Mouse (Mus musculus) heart, embryonic 11.5 days (tissue): ENCODE measurements around the gene Nlrc4. TPM values are rescaled to one million over a fixed set of nuclear protein-coding genes. Genes with fewer than 3 reads are reported as not detected.

Experiments used
- ATAC-seq: fragments of 200-750 bp; cut with Nextera tagmentation; replicated peaks from 2 replicates; pipeline ENCODE4 v1.8.0; 2017; ENCODE audit warnings: moderate library complexity; ENCODE audit not compliant: insufficient number of reproducible peaks, low FRiP score, low TSS enrichment
- H3K27ac ChIP-seq: fragments of 300-500 bp; sonication (generic); 2 replicates; pipeline ENCODE4 v1.5.1; 2014; ENCODE audit warnings: mild to moderate bottlenecking, low read depth, low read length
- H3K27me3 ChIP-seq: fragments of 300-500 bp; sonication (generic); 2 replicates; pipeline ENCODE4 v1.6.1; 2014; ENCODE audit warnings: mild to moderate bottlenecking, low read length, mixed read lengths; ENCODE audit not compliant: control insufficient read depth, insufficient read depth
- H3K36me3 ChIP-seq: fragments of 300-500 bp; sonication (generic); 2 replicates; pipeline ENCODE4 v1.6.1; 2014; ENCODE audit warnings: mild to moderate bottlenecking, low read length, moderate library complexity, mixed read lengths; ENCODE audit not compliant: control insufficient read depth, insufficient read depth
- H3K4me1 ChIP-seq: fragments of 300-500 bp; sonication (generic); 2 replicates; pipeline ENCODE4 v1.6.1; 2014; ENCODE audit warnings: low read length; ENCODE audit not compliant: control insufficient read depth, insufficient read depth
- H3K4me2 ChIP-seq: fragments of 300-500 bp; sonication (generic); 2 replicates; pipeline ENCODE4 v1.6.1; 2014; ENCODE audit warnings: mild to moderate bottlenecking, moderate library complexity
- H3K4me3 ChIP-seq: fragments of 300-500 bp; sonication (generic); 2 replicates; pipeline ENCODE4 v1.5.1; 2014; ENCODE audit warnings: low read depth, low read length
- H3K9ac ChIP-seq: fragments of 300-500 bp; sonication (generic); 2 replicates; pipeline ENCODE4 v1.6.1; 2014; ENCODE audit warnings: mild to moderate bottlenecking, low read depth, low read length, moderate library complexity
- H3K9me3 ChIP-seq: fragments of 300-500 bp; sonication (generic); replicated peaks from 2 replicates; pipeline ENCODE4 v1.6.1; 2016; ENCODE audit warnings: low read length; ENCODE audit not compliant: control insufficient read depth
- WGBS: fragments of 180-500 bp; shearing (Covaris S2); extraction: QIAGEN DNeasy Blood & Tissue Kit; methylation state at CpG from one replicate; pipeline ENCODE4 v1.1.7; 2014; ENCODE audit not compliant: insufficient replicate concordance; 5-methylcytosine and 5-hydroxymethylcytosine counted together
- polyA plus RNA-seq: library from polyadenylated mRNA; unstranded; fragments of >200 nt; fragmentation: Nextera tagmentation; extraction: Ambion mirVana; gene quantifications from 2 replicates; pipeline ENCODE4 v1.2.1, GENCODE M21; 2014

Gene Nlrc4
- polyA plus RNA-seq, 1 experiment from 2014 or later: 0.17 TPM

- 82% methylated on average over 8 of the region's 8 CpGs for WGBS
- Histone ChIP-seq H3K27me3 (no peaks in the 10 kb centered on the region), H3K4me1 (no peaks in the 10 kb centered on the region), H3K4me2 (no peak overlapping the region), H3K9ac (no peak overlapping the region), H3K36me3 (peaks cover 18% of the 10 kb centered on the region), H3K9me3 (no peaks in the 10 kb centered on the region), H3K27ac (no peak overlapping the region), H3K4me3 (no peak overlapping the region)
- ATAC-seq: no peak
Measured at GRCm38 (mm10) chr17:74416841-74417360, 42.0 kb downstream of the Nlrc4 start.

- Histone ChIP-seq H3K4me2 (no peak overlapping the region), H3K4me3 (no peak overlapping the region), H3K27ac (no peak overlapping the region), H3K27me3 (no peaks in the 10 kb centered on the region), H3K4me1 (no peaks in the 10 kb centered on the region), H3K36me3 (peaks cover 16% of the 10 kb centered on the region), H3K9ac (no peak overlapping the region), H3K9me3 (no peaks in the 10 kb centered on the region)
- 78% methylated on average over 1 of the region's 1 CpGs for WGBS
- ATAC-seq: no peak
Measured at GRCm38 (mm10) chr17:74414671-74415070, 44.3 kb downstream of the Nlrc4 start.

GRCm38 (mm10) chr17:74413324-74413723 lies 45.6 kb downstream of the Nlrc4 start:
- Histone ChIP-seq H3K27ac (no peak overlapping the region), H3K4me3 (no peak overlapping the region), H3K4me2 (no peak overlapping the region), H3K4me1 (no peaks in the 10 kb centered on the region), H3K27me3 (no peaks in the 10 kb centered on the region), H3K9me3 (no peaks in the 10 kb centered on the region), H3K36me3 (peaks cover 12% of the 10 kb centered on the region; the same call in 1 of the 2 replicates), H3K9ac (no peak overlapping the region)
- ATAC-seq: no peak; the same call in 1 of the 2 replicates
- 83% methylated on average over 8 of the region's 8 CpGs for WGBS

- Histone ChIP-seq H3K9me3 (no peaks in the 10 kb centered on the region), H3K4me1 (no peaks in the 10 kb centered on the region), H3K4me2 (no peak overlapping the region), H3K4me3 (no peak overlapping the region), H3K9ac (no peak overlapping the region), H3K27ac (no peak overlapping the region), H3K27me3 (no peaks in the 10 kb centered on the region), H3K36me3 (peaks cover 7% of the 10 kb centered on the region; the same call in 1 of the 2 replicates)
- ATAC-seq: no peak
- 35% methylated on average over 4 of the region's 4 CpGs for WGBS
Measured at GRCm38 (mm10) chr17:74409722-74410121, 49.2 kb downstream of the Nlrc4 start.

GRCm38 (mm10) chr17:74406487-74406886 lies 52.5 kb downstream of the Nlrc4 start:
- Histone ChIP-seq H3K4me1 (no peaks in the 10 kb centered on the region), H3K36me3 (peaks cover 13% of the 10 kb centered on the region; the same call in 1 of the 2 replicates), H3K27me3 (no peaks in the 10 kb centered on the region), H3K9me3 (no peaks in the 10 kb centered on the region), H3K27ac (no peak overlapping the region), H3K9ac (no peak overlapping the region), H3K4me2 (no peak overlapping the region), H3K4me3 (no peak overlapping the region)
- WGBS: 76% methylated on average over 8 of the region's 8 CpGs
- no peak for ATAC-seq

GRCm38 (mm10) chr17:74402486-74403222 lies 56.3 kb downstream of the Nlrc4 start:
- H3K9me3 ChIP-seq: no peaks in the 10 kb centered on the region
- H3K4me3 ChIP-seq: no peak overlapping the region
- no peak overlapping the region for H3K4me2 ChIP-seq
- peaks cover 13% of the 10 kb centered on the region; the same call in 1 of the 2 replicates for H3K36me3 ChIP-seq
- 88% methylated on average over 12 of the region's 12 CpGs for WGBS
- H3K9ac ChIP-seq: no peak overlapping the region
- no peaks in the 10 kb centered on the region for H3K4me1 ChIP-seq
- no peak overlapping the region for H3K27ac ChIP-seq
- H3K27me3 ChIP-seq: no peaks in the 10 kb centered on the region
- no peak for ATAC-seq

- Histone ChIP-seq H3K9ac (no peak overlapping the region), H3K4me1 (no peaks in the 10 kb centered on the region), H3K27ac (no peak overlapping the region), H3K4me3 (no peak overlapping the region), H3K4me2 (no peak overlapping the region), H3K9me3 (no peaks in the 10 kb centered on the region), H3K27me3 (no peaks in the 10 kb centered on the region), H3K36me3 (peaks cover 3% of the 10 kb centered on the region; the same call in 1 of the 2 replicates)
- 86% methylated on average over 2 of the region's 2 CpGs for WGBS
- no peak for ATAC-seq
Measured at GRCm38 (mm10) chr17:74397173-74397572, 61.8 kb downstream of the Nlrc4 start.

GRCm38 (mm10) chr17:74396766-74397165 lies 62.2 kb downstream of the Nlrc4 start:
- no peak overlapping the region for H3K4me3 ChIP-seq
- no peaks in the 10 kb centered on the region for H3K4me1 ChIP-seq
- 79% methylated on average over 4 of the region's 4 CpGs for WGBS
- no peak overlapping the region for H3K27ac ChIP-seq
- no peaks in the 10 kb centered on the region for H3K27me3 ChIP-seq
- no peaks in the 10 kb centered on the region for H3K9me3 ChIP-seq
- no peak overlapping the region for H3K9ac ChIP-seq
- H3K36me3 ChIP-seq: no peaks in the 10 kb centered on the region
- peak overlapping the region; percentile 78; the same call in 1 of the 2 replicates for H3K4me2 ChIP-seq
- no peak for ATAC-seq
